Mouse (Mus musculus) liver, adult (tissue): ENCODE measurements around the gene Ppy.

ENCODE experiments used
- GATA4 ChIP-seq: IDR thresholded peaks from 2 replicates; pipeline ENCODE4 v1.6.1; 2014; ENCODE audit warnings: mild to moderate bottlenecking, low read length; ENCODE audit not compliant: insufficient replicate concordance

Ppy gene

GRCm38 (mm10) chr11:102101219-102101618, at the start of gene Ppy:
Gene Ppy (minus strand): TSS chr11:102101319.
- no peak for TF ChIP-seq GATA4

DNA sequence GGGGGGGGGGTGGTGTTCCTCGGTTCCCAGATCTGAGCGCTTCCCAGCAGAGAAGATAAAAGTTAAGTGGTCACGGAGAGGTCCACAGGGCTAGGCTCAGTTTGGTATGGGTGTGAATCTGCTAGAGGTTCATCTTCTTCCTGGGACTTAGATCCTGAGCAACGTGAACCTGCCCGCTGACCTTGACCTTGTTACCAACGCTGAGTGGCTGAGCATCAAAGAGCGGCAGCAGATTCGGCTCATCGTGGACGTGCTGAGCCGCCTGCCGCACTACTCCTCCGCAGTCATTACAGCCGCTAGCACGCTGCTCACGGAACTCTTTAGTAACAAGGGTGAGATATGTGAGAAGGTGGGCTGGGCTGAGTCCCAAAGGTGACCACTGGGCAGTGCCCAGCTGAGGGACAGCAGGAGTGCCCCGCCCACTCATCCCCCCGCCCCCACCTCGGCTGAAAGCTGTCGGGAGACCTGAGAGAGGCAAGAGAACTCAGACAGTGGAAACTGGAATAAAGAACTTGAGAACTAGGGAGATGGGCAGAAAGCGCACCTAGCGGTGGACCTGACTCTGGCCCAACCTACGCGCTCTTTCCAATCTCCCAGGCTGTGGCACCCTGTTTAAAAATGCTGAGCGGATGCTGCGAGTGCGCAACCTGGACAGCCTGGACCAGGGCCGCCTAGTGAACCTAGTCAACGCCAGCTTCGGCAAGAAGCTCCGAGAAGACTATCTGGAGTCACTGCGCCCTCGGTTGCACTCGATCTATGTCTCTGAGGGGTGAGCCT, 46.3 kb upstream of the Ppy start:
- TF ChIP-seq GATA4 = no peak

GRCm38 (mm10) chr11:102146531-102146930, 45.4 kb upstream of the Ppy start:
- TF ChIP-seq GATA4 = no peak

DNA sequence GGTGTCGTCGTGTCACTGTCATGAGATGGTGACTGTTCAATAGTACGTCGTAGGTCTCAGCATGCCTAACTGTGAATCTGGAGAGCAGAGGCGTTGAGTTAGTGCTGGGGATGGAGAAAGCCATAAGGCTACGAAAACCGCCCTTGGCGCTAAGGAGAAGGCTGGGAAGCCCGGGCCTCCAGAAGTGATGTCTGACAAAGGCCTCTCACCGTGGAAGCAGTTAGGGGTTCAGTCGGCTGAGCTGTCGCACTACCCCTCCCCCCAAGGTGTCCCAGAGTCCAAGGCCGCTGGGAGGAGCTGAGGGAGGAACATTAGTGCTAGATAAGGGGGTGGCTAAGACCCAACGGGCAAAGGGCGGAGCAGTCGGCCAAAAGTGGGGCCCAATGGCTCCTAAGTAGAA, 44.9 kb upstream of the Ppy start:
- peak; percentile 91; the same call in 1 of the 2 replicates for TF ChIP-seq GATA4

- TF ChIP-seq GATA4 = no peak
Observed at GRCm38 (mm10) chr11:102145471-102146001, 44.4 kb upstream of the Ppy start, which contains the start of gene Nags. Gene Nags (plus strand): TSS chr11:102145513.

DNA sequence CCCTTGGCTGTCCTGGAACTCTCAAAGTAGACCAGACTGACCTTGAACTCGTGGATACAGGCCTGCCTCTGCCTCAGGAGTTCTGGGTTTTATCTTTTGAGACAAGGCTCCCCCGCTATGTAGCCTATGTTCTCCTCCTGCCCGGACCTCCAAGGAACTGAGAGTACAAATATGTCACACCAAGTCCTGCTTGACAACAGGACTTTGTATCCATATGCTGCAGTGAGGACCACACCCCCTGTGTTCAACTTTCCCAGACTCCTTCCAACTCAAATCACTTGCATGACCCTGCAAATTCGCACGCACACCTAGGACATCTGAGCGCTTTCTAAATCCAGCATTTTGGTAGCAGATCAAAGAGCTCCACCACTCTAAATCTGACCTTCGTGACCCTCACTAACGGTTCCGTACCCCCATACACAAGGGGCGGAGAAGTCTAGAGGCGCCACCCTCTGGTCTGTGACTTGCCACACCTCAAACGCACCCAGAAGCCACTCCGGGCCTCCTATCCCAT, 43.9 kb upstream of the Ppy start:
- TF ChIP-seq GATA4 = no peak

GRCm38 (mm10) chr11:102142355-102142754, 41.2 kb upstream of the Ppy start:
- no peak for TF ChIP-seq GATA4

DNA sequence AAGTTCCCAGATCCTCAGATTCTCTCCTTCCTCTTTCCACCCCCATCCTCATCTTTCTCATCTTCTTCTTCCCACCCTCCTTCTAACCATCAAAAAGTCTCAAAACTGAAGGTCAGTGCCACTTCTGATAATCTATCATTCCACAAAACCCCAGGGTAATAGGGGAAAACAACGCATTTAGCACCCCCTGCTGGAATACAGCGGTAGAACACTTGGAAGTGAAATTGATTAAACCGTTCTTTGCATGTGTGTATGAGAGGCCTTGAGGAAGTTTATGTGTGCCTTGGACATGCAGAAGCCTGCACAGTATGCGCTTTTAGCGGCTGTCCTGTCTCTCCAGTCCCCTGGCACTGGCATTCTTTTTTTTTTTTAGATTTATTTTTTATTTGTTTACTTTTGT, 39.4 kb upstream of the Ppy start:
- TF ChIP-seq GATA4 = no peak

DNA sequence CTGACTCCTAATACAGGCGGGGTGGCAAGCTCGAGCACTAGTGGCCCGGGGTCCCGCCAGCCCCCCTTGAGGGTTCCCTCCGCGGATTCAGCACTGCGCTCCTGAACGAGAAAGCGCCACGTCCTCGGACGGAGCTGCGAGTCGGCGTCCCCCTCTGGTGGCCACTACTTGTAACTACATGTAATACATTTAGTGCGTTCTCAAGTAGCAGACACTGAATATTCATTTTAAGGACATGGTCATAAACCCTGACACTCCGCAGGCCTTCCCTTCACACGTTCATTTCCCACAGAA, 37.3 kb upstream of the Ppy start:
- TF ChIP-seq GATA4 = no peak

- no peak for TF ChIP-seq GATA4
Observed at GRCm38 (mm10) chr11:102137625-102138446, 36.7 kb upstream of the Ppy start.

DNA sequence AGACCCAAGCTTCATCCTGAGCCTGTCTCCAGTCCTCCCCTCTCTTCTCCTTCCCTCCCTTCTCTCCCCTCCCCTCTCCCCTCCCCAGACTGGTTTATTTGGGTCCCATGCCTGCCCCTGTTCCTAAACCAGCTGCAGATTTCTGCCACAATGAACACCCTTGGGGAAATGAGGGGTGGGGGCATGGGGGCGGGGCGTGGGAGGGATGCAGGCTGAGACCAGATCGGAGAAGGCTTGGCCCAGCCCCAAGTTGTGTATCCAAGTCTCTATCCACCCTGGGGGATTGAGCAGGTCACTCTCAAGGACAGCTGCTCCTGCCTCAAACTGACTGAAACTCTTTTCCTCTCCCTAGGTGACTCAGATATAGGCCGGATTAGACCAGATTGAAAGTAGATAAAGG, 33.4 kb upstream of the Ppy start:
- no peak for TF ChIP-seq GATA4

DNA sequence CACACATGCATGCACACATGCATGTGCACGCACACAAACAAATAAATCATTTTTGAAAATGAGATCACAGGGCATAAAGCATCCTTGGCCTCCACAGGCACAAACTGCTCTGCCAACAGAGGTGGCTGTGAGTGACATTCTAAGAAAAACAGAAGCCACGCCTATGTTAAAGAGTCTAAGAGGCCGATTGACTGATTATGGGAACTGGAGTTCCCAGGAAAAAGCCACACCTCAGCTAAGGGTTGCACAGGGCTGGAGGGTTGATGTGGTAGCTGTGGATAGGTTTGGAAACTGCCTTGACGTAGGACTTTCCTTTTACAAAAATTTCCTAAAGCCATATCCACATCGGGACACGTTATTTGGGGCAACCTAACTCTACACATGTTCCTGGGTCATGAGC, 16.3 kb upstream of the Ppy start:
- TF ChIP-seq GATA4 = no peak

DNA sequence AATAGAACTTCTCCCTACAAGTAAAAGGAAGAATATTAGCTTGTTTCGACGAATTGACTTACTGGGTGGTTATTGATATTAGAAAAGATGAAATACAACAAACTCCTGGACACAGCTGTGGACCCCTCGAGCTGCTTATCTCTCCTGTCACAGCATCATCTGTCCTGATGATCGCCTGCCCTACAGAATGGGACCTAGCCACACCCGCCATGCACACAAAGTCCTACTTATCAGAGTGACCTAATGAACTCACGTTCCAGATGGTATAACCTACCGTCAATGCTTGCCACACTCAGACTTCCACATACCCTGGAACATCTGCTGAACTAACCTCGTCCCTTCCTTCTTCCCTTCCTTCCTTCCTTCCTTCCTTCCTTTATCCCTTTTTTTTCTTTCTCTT, 15.1 kb upstream of the Ppy start:
- TF ChIP-seq GATA4 = no peak

GRCm38 (mm10) chr11:102111576-102111975, 10.5 kb upstream of the Ppy start:
- no peak for TF ChIP-seq GATA4

- no peak for TF ChIP-seq GATA4
Observed at GRCm38 (mm10) chr11:102107732-102108131, 6.6 kb upstream of the Ppy start, which contains the start of gene Pyy. Gene Pyy (minus strand): TSS chr11:102107832.

DNA sequence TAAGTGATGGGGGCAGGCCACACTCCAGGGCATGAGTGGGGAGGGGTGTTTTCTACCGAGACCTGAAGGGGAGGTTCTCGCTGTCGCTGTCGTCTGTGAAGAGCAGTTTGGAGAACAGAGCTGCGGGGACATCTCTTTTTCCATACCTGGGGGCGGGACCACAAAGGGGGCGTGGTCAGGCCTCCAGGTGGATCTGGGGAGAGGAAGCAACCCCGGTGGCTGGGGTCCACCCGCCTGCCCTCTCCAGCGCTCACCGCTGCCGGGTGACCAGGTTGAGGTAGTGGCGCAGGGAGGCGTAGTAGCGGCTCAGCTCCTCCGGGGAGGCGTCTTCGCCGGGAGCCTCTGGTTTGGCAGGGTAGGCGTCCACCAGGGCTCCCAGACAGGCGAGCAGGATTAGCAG, 5.8 kb upstream of the Ppy start:
- TF ChIP-seq GATA4 = no peak
